Mouse (Mus musculus): ENCODE data around the gene Mtus2. TPM values are rescaled to one million over a fixed set of nuclear protein-coding genes. Genes with fewer than 3 reads are reported as not detected.

Mtus2 gene
- total RNA-seq, 2 experiments from 2014 or later = 39.9 to 41.4 TPM

DNA sequence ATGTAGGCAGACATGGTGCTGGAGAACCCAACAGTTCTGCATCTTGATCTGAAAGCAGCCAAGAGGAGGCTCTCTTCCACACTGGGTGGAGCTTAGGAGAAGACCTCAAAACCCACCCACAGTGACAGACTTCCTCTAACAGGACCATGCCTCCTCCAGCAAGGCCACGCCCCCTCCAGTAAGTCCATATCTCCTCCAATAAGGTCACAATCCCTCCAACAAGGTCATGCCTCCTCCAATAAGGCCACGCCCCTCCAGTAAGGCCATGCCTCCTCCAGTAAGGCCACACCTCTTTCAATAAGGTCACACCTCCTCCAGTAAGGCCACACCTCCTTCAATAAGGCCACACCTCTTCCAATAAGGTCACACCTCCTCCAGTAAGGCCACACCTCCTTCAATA is 288.3 kb downstream of the Mtus2 start:
- intact Hi-C loops (cut with DNase I) = loop anchor here (10.0 kb wide), 1 partner anchor 381 kb away; the partner anchor contains the start of gene Pomp
- DNase-seq (ENCODE audit: low spot score in 2 of 2) = no peak

- intact Hi-C loops (cut with DNase I) = loop anchor here (10.0 kb wide), 1 partner anchor 383 kb away; the partner anchor contains the start of gene Pomp
- DNase-seq (ENCODE audit: low spot score in 2 of 2) = no peak
Measured at GRCm38 (mm10) chr5:148248236-148248635, 291.1 kb downstream of the Mtus2 start.

DNA sequence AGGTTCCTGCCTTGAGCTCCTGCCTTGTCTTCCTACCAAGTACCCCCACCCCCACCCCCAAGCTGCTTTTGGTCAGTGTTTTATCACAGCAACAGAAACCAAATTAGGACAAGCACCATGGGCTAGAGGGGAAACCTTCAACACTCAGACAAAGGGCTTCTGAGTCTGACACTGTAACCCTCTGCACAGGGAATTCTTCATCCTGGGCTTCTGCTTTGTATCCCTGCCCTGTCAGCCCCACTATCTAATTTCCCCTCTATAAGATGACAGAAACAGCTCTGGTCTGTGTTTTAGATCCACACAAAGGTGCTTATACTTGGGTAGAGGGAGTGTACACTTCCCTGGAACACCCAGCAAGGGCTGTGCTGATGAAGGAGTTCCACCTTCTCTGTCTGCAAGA is 294.7 kb downstream of the Mtus2 start:
- intact Hi-C loops (cut with DNase I) = no loop called here
- DNase-seq (ENCODE audit: low spot score in 2 of 2) = no peak

DNA sequence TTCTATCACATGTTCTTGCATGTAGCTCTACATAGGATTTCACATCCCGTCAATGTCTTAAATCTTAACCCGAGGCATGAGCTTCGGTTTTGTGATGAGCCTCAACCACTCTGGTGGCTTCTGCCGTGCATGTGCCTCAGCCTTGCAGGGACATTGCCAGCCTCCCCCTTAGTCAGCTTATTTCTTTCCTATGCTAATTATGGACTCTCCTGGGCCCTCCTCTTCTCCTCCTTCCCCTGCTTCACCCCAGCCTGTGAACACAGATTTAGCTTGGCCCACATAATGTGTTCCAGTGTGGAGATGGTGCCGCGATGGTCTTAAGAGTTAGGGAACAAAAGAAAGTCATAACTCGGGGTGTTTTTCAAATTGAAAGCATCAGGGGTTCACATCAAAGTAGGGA is 304.9 kb downstream of the Mtus2 start:
- intact Hi-C loops (cut with DNase I) = no loop called here
- DNase-seq (ENCODE audit: low spot score in 2 of 2) = peak in 1 of 2 experiments; percentile 12

- peak; percentile 72 to 75 for DNase-seq (ENCODE audit: low spot score in 2 of 2)
- intact Hi-C loops (cut with DNase I) = no loop called here
Measured at GRCm38 (mm10) chr5:148264819-148265707, 307.9 kb downstream of the Mtus2 start.

- DNase-seq (ENCODE audit: low spot score in 2 of 2) = no peak
- intact Hi-C loops (cut with DNase I) = no loop called here
Measured at GRCm38 (mm10) chr5:148266841-148267240, 309.7 kb downstream of the Mtus2 start.

DNA sequence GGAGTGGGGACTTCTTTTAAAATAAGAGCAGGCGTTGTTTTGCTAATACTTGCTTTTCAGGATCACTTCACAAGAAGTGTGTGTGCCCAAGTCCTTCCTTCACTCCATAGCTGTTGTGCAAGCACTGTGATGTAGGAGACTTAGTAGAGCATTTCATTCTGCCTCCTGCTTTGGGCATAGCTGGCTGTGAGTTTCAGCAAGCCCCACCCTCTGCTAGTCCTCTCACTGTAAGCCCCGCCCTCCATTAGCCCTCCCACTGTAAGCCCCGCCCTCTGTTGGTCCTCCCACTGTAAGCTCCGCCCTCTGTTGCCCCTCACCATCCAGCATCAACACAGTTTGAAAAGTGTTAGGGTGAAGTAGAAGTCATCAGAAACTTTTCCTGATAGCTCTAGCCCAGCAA is 310.3 kb downstream of the Mtus2 start:
- intact Hi-C loops (cut with DNase I) = no loop called here
- DNase-seq (ENCODE audit: low spot score in 2 of 2) = no peak

DNA sequence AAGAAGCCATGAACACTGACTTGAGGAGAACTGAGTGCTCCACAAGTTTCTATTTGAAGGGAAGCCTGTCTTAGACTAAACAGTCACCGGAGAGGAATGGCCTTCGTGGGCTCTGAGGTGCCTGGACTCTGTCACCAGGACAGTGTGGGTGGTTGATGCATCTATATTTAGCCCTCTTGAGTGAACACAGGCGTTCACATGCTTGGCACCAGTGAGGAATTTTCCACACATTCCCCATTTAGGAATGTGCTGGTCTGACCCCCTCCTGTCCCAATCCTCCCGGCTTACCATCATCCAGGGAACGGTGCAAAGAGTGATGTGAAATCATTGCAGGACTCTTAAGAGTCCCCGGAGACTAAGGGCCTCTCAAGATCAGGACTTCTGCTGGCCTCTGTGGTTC is 314.9 kb downstream of the Mtus2 start:
- intact Hi-C loops (cut with DNase I) = no loop called here
- no peak for DNase-seq (ENCODE audit: low spot score in 2 of 2)

GRCm38 (mm10) chr5:148272771-148273170 is 315.7 kb downstream of the Mtus2 start:
- intact Hi-C loops (cut with DNase I) = no loop called here
- no peak for DNase-seq (ENCODE audit: low spot score in 2 of 2)

- no peak for DNase-seq (ENCODE audit: low spot score in 2 of 2)
- intact Hi-C loops (cut with DNase I) = no loop called here
Measured at GRCm38 (mm10) chr5:148278233-148278632, 321.1 kb downstream of the Mtus2 start.

DNA sequence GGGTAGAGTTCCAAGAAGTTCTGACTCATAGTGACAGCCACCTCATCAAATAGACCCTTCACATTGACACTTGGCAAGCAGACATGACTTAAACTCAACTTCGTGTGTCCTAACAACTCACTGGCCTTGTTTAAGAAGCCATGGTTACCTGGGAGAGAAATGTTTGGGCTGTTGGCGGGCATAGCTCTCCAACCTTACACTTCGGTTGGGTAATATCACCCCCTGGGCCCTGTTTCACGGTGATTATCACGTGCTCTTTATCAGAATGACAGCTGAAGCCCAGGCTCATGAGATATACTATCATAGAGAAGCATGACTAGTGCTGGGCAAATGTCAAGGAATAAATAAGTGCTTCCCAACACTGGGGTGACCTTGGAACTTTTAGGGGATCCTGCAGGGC is 323.2 kb downstream of the Mtus2 start:
- intact Hi-C loops (cut with DNase I) = no loop called here
- no peak for DNase-seq (ENCODE audit: low spot score in 2 of 2)

- DNase-seq (ENCODE audit: low spot score in 2 of 2) = no peak
- intact Hi-C loops (cut with DNase I) = no loop called here
Measured at GRCm38 (mm10) chr5:148282093-148282492, 325.0 kb downstream of the Mtus2 start.

GRCm38 (mm10) chr5:148282631-148283030 is 325.5 kb downstream of the Mtus2 start:
- peak; percentile 27 to 53 for DNase-seq (ENCODE audit: low spot score in 2 of 2)
- intact Hi-C loops (cut with DNase I) = no loop called here

GRCm38 (mm10) chr5:148283177-148283576 is 326.1 kb downstream of the Mtus2 start:
- intact Hi-C loops (cut with DNase I) = no loop called here
- DNase-seq (ENCODE audit: low spot score in 2 of 2) = no peak

DNA sequence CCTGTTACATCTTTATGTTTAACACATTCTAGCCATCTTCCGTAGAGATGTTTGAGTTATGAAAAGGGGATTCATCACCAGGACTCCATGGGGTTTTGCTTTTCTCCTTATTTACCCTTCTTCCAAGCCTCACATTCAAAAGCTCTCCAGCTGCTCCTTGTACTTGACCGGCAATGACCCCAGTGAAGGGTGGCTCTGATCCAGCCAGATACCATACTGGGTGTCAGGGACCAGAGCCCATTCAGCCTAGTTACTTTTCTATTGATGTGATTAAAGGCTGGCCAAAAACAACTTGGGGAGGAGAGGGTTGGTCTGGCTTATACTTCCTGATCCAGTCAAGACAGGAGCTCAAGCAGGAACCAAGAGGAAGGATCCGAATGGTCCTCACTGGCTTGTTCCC is 326.5 kb downstream of the Mtus2 start:
- intact Hi-C loops (cut with DNase I) = no loop called here
- no peak for DNase-seq (ENCODE audit: low spot score in 2 of 2)

DNA sequence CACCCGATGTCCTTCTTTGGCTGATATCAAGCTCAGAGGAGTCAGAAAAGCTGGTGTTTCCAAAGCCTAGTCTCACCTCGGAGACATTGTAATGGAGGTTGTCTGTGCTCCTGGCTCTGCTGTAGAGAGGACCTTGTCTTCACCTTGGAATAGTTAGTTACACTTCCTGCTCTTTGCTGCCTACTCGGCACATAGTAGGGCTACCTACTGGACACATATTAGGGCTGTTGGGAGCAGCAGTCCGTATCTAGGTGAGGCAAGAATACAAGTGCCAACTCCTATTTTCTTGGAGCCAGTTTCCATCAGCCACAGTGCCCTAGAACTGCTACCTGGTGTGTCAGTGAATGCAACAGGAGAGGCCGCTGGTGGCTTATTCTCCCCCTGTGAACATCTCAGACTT is 330.4 kb downstream of the Mtus2 start:
- intact Hi-C loops (cut with DNase I) = no loop called here
- no peak for DNase-seq (ENCODE audit: low spot score in 2 of 2)

DNA sequence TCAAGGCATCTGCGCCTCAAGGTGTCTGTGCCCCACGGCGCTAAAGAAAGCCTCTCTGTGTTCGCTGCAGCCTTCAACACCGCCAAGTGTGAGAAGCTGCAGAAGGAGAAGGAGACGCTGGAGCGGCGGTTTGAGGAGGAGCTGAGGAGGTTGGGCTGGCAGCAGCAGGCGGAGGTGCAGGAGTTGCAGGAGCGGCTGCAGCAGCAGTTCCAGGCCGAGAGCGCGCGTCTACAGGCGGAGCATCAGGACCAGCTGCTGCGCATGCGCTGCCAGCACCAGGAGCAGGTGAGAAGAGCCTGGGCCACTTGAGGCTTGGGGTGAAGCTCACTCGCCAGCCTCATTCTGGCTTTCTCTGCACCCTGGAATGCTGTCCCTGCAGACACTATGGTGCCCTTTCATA is 331.7 kb downstream of the Mtus2 start:
- no peak for DNase-seq (ENCODE audit: low spot score in 2 of 2)
- intact Hi-C loops (cut with DNase I) = no loop called here

GRCm38 (mm10) chr5:148289951-148290350 is 332.8 kb downstream of the Mtus2 start:
- no peak for DNase-seq (ENCODE audit: low spot score in 2 of 2)

DNA sequence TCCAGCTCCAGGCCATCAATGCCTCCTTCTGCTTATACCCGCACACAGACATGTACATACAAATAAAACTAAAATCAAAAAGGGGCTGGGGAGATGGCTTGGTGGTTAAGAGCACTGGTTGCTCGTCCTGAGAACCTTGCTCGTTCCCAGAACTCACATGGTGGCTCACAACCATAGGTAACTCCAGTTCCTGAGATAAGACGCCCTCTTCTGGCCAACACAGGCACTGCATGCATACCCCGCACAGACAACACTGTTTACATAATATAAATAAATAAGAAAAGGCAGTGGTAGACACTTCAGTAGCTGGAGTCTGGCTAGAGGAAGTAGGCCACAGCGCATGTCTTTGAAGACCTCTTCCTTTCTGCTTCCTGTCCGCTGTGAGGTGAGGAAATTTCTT is 335.7 kb downstream of the Mtus2 start:
- intact Hi-C loops (cut with DNase I) = no loop called here
- no peak for DNase-seq (ENCODE audit: low spot score in 2 of 2)

More at GRCm38 (mm10) chr5:148289951-148290350, 332.8 kb downstream of the Mtus2 start:
- intact Hi-C loops (cut with DNase I) = no loop called here

- intact Hi-C loops (cut with DNase I) = no loop called here
- no peak for DNase-seq (ENCODE audit: low spot score in 2 of 2)
Measured at GRCm38 (mm10) chr5:148293346-148293745, 336.2 kb downstream of the Mtus2 start.

- DNase-seq (ENCODE audit: low spot score in 2 of 2) = no peak
- intact Hi-C loops (cut with DNase I) = no loop called here
Measured at GRCm38 (mm10) chr5:148302968-148303367, 345.8 kb downstream of the Mtus2 start.
